Mouse (Mus musculus): Measurements from ENCODE around the gene Mansc4. TPM values are rescaled to one million over a fixed set of nuclear protein-coding genes. Genes with fewer than 3 reads are reported as not detected.

The Mansc4 gene
- total RNA-seq, 2 experiments from 2014 or later, result 0.77 TPM; not detected in 1

GRCm38 (mm10) chr6:147064226-147064943 is 22.4 kb downstream of the Mansc4 start:
- no peak for TF ChIP-seq CTCF (conservative IDR thresholded peaks at IDR 0.05)
- no peak overlapping the region for H3K27ac ChIP-seq
- no peak overlapping the region for H3K4me3 ChIP-seq
- DNase-seq (ENCODE audit: low spot score in 2 of 2), result no peak

GRCm38 (mm10) chr6:147062694-147063093 is 24.1 kb downstream of the Mansc4 start:
- TF ChIP-seq CTCF (conservative IDR thresholded peaks at IDR 0.05), result no peak
- no peak overlapping the region for H3K27ac ChIP-seq
- no peak overlapping the region for H3K4me3 ChIP-seq
- DNase-seq (ENCODE audit: low spot score in 2 of 2), result no peak

- TF ChIP-seq CTCF (conservative IDR thresholded peaks at IDR 0.05), result no peak
- no peak for DNase-seq (ENCODE audit: low spot score in 2 of 2)
- Histone ChIP-seq H3K4me3 (no peak overlapping the region), H3K27ac (no peak overlapping the region)
Observed at GRCm38 (mm10) chr6:147062034-147062433, 24.8 kb downstream of the Mansc4 start.

- TF ChIP-seq CTCF (conservative IDR thresholded peaks at IDR 0.05), result no peak
- no peak overlapping the region for H3K4me3 ChIP-seq
- H3K27ac ChIP-seq, result no peak overlapping the region
- no peak for DNase-seq (ENCODE audit: low spot score in 2 of 2)
Observed at GRCm38 (mm10) chr6:147061630-147062029, 25.2 kb downstream of the Mansc4 start.

GRCm38 (mm10) chr6:147059326-147059725 is 27.5 kb downstream of the Mansc4 start:
- Histone ChIP-seq H3K4me3 (no peak overlapping the region), H3K27ac (no peak overlapping the region)
- TF ChIP-seq CTCF (conservative IDR thresholded peaks at IDR 0.05), result no peak
- no peak for DNase-seq (ENCODE audit: low spot score in 2 of 2)

GRCm38 (mm10) chr6:147055374-147055977 is 31.4 kb downstream of the Mansc4 start:
- TF ChIP-seq CTCF (conservative IDR thresholded peaks at IDR 0.05), result no peak

GRCm38 (mm10) chr6:147053785-147054646 is 32.8 kb downstream of the Mansc4 start:
- no peak overlapping the region for H3K27ac ChIP-seq
- TF ChIP-seq CTCF (conservative IDR thresholded peaks at IDR 0.05), result no peak
- no peak for DNase-seq (ENCODE audit: low spot score in 2 of 2)
- H3K4me3 ChIP-seq, result no peak overlapping the region

More at GRCm38 (mm10) chr6:147055374-147055977, 31.4 kb downstream of the Mansc4 start:
- DNase-seq (ENCODE audit: low spot score in 2 of 2), result no peak
- Histone ChIP-seq H3K4me3 (no peak overlapping the region), H3K27ac (no peak overlapping the region)

GRCm38 (mm10) chr6:147052440-147052839 is 34.4 kb downstream of the Mansc4 start:
- TF ChIP-seq CTCF (conservative IDR thresholded peaks at IDR 0.05), result no peak
- no peak for DNase-seq (ENCODE audit: low spot score in 2 of 2)
- Histone ChIP-seq H3K4me3 (no peak overlapping the region), H3K27ac (no peak overlapping the region)

GRCm38 (mm10) chr6:147051666-147052065 is 35.2 kb downstream of the Mansc4 start:
- DNase-seq (ENCODE audit: low spot score in 2 of 2), result no peak
- Histone ChIP-seq H3K27ac (no peak overlapping the region), H3K4me3 (no peak overlapping the region)
- TF ChIP-seq CTCF (conservative IDR thresholded peaks at IDR 0.05), result no peak

GRCm38 (mm10) chr6:147049239-147049805 is 37.5 kb downstream of the Mansc4 start:
- no peak for TF ChIP-seq CTCF (conservative IDR thresholded peaks at IDR 0.05)
- H3K27ac ChIP-seq, result no peak overlapping the region
- no peak for DNase-seq (ENCODE audit: low spot score in 2 of 2)
- H3K4me3 ChIP-seq, result no peak overlapping the region

- DNase-seq (ENCODE audit: low spot score in 2 of 2), result no peak
- no peak overlapping the region for H3K27ac ChIP-seq
- TF ChIP-seq CTCF (conservative IDR thresholded peaks at IDR 0.05), result no peak
- peak overlapping the region; percentile 97 for H3K4me3 ChIP-seq
Observed at GRCm38 (mm10) chr6:147043633-147044032, 43.2 kb downstream of the Mansc4 start.

- peak within 1 kb of the TSS; percentile 91 for H3K27ac ChIP-seq
- peak; percentile 88 to 92 for DNase-seq (ENCODE audit: low spot score in 2 of 2)
- peak; percentile 43 for TF ChIP-seq CTCF (conservative IDR thresholded peaks at IDR 0.05)
- H3K4me3 ChIP-seq, result peak within 1 kb of the TSS; percentile 97
Observed at GRCm38 (mm10) chr6:147042291-147043290, 44.2 kb downstream of the Mansc4 start, which contains the start of gene Mrps35. TSS of gene Mrps35 (plus strand) at chr6:147042764.

All from layer of hippocampus, adult 2 months (tissue).